Mouse (Mus musculus): ENCODE measurements at regions not wholly inside any gene's neighbourhood (a gene's known extent, or its start where the extent isn't known, plus 50 kb on each side); places are given as distances from the start of the nearest gene placed in this dataset.

DNA sequence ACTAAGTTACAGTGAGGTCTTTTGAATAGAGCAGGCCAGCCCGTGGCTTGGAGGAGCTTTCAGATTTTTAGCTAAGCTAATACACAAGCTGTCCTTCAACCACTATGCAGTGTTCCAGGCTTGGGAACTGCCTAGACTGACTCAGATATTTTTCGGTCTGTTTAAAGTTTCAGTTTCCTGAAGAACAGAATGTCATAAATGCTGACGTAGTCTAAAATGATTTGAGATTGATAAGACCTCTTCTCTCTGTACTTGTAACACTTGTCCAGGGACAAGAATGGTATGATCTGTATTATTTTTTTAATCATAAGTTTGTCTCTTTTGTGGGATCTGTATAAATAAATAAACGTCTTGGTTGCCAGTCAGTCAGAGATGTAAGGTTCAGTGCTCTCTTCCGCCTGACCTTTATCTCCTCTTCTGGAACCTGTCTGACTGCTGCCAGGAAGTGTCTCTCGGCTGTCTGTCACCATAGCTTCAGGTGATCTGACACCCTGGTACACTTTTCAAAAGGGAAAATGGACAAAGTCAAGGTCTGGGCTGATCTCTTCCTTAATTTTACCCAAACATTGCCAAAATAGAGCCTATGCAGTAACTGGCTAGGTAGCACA, 74.3 kb upstream of the Spin1 start:
- Histone ChIP-seq H3K9me3 (ENCODE audit: low read length) (no peaks in the 10 kb centered on the region), H3K27me3 (ENCODE audit: insufficient read depth, low read length) (no peaks in the 10 kb centered on the region), H3K4me3 (ENCODE audit: low read length) (no peak overlapping the region), H3K4me2 (ENCODE audit: low read depth, low read length) (no peak overlapping the region), H3K4me1 (ENCODE audit: insufficient read depth, low read length) (no peaks in the 10 kb centered on the region), H3K36me3 (ENCODE audit: insufficient read depth, low read length) (no peaks in the 10 kb centered on the region), H3K9ac (replicated peaks; ENCODE audit: low read length) (no peak overlapping the region), H3K27ac (no peak overlapping the region)
- TF ChIP-seq CTCF (IDR thresholded peaks at IDR 0.05; ENCODE audit: low read depth) = no peak
- no peak for DNase-seq (ENCODE audit: low spot score)
- WGBS = 88% methylated on average over 6 of the region's 6 CpGs
- no peak for ATAC-seq

DNA sequence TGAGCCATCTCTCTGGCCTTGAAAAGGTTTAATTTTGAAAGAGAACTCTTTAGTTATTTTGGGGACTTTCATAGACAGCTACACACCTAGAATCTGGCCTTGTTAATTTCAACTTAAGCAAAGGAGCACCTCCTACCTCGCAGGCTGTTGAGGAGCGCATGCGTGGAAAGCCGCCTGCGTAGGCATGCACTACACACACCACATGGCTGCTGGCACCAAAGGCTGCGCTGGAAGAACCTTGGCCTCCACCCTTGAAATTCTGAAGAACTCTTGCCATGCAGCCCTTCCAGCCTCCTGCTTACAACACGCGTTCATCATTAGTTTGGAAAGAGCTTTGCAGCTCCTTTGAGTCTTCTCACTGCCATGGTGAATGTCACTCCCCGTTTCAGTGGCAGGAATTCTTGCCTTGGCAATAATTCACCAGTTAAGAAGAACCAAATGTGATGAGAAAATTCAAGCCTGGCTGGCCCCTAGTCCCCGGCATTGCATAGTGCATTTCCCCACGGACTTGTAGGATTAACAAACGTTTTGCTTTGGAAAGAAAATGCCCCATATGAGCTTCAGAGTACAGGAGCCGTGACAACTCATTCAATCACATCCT, 62.7 kb upstream of the Spin1 start:
- no peak for TF ChIP-seq CTCF (IDR thresholded peaks at IDR 0.05; ENCODE audit: low read depth)
- Histone ChIP-seq H3K27ac (no peak overlapping the region), H3K9ac (replicated peaks; ENCODE audit: low read length) (no peak overlapping the region), H3K27me3 (ENCODE audit: insufficient read depth, low read length) (no peaks in the 10 kb centered on the region), H3K4me1 (ENCODE audit: insufficient read depth, low read length) (no peaks in the 10 kb centered on the region), H3K4me2 (ENCODE audit: low read depth, low read length) (no peak overlapping the region), H3K36me3 (ENCODE audit: insufficient read depth, low read length) (no peaks in the 10 kb centered on the region), H3K4me3 (ENCODE audit: low read length) (no peak overlapping the region), H3K9me3 (ENCODE audit: low read length) (no peaks in the 10 kb centered on the region)
- 83% methylated on average over 13 of the region's 13 CpGs for WGBS
- DNase-seq (ENCODE audit: low spot score) (no peak), ATAC-seq (no peak)

DNA sequence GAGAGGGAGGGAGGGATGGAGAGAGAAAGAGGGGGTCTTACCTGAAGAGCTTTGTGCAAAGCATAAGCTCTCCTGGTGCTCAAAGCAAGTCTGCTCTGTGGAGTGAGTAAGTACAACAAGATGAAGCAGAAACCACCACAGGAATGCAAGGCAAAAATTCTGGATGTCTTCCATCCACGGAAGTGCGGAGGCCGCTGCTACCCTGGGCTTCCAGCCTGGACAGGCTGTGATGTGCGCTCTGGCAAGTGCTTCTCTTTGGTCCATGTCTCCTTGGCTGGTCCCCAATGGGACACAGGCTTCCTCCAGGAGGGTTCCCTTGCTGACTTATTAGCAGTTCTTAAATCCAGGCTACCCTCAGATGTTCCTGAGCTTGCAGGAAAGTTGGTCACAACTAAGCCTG, 61.7 kb upstream of the Spin1 start:
- ATAC-seq (no peak), DNase-seq (ENCODE audit: low spot score) (no peak)
- Histone ChIP-seq H3K9ac (replicated peaks; ENCODE audit: low read length) (no peak overlapping the region), H3K27me3 (ENCODE audit: insufficient read depth, low read length) (no peaks in the 10 kb centered on the region), H3K9me3 (ENCODE audit: low read length) (no peaks in the 10 kb centered on the region), H3K4me1 (ENCODE audit: insufficient read depth, low read length) (no peaks in the 10 kb centered on the region), H3K4me3 (ENCODE audit: low read length) (no peak overlapping the region), H3K27ac (no peak overlapping the region), H3K36me3 (ENCODE audit: insufficient read depth, low read length) (no peaks in the 10 kb centered on the region), H3K4me2 (ENCODE audit: low read depth, low read length) (no peak overlapping the region)
- WGBS = 89% methylated on average over 4 of the region's 4 CpGs
- no peak for TF ChIP-seq CTCF (IDR thresholded peaks at IDR 0.05; ENCODE audit: low read depth)

DNA sequence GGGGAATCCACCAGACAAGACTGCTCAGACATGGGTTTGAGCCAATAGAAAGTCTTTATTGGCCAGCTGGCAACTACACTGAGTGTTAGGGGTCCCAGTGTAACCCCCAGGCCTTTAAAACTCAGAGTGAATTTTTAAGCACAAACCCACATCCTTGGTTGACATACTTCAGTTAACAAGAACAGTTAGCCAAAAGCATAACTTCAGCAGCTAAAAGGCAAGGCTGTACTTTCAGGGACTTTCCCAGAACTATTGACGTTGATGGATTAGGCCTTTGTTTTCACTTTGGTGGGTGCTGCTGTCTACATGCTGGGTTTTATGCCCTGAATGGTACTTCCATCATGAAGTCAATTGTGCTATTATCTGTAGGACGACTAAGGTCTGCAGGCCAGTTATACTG, 59.6 kb upstream of the Spin1 start:
- Histone ChIP-seq H3K4me3 (ENCODE audit: low read length) (no peak overlapping the region), H3K36me3 (ENCODE audit: insufficient read depth, low read length) (no peaks in the 10 kb centered on the region), H3K9ac (replicated peaks; ENCODE audit: low read length) (no peak overlapping the region), H3K27ac (no peak overlapping the region), H3K27me3 (ENCODE audit: insufficient read depth, low read length) (no peaks in the 10 kb centered on the region), H3K4me2 (ENCODE audit: low read depth, low read length) (no peak overlapping the region), H3K4me1 (ENCODE audit: insufficient read depth, low read length) (no peaks in the 10 kb centered on the region), H3K9me3 (ENCODE audit: low read length) (no peaks in the 10 kb centered on the region)
- no peak for ATAC-seq
- WGBS = 50% methylated on average over 2 of the region's 2 CpGs
- no peak for DNase-seq (ENCODE audit: low spot score)
- TF ChIP-seq CTCF (IDR thresholded peaks at IDR 0.05; ENCODE audit: low read depth) = no peak

DNA sequence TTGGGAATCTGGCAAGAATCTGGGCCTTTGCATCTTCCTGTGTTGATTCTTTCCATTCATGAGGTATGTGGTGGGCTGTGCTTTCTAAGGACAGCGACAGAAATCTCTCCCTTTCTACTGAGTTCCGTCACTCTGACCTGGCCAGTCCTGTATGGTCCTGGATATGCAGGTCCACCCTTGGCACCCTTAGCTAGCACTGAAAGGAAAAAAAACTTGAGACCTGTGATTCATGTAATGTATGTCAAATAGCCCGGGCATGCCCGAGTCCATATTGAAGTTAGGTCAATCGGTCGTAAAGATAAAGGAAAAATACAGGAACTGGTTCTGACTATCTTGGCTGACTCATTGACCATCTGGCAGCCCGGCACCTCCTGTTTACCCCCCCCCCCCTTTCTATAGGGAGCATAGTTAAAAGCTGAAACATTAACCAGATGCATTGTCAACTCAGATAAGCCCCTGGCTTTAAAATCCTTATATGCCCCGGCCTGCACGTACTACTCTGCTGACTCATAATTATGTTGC, 57.7 kb upstream of the Spin1 start:
- H3K4me1 ChIP-seq (ENCODE audit: insufficient read depth, low read length) = no peaks in the 10 kb centered on the region
- H3K9me3 ChIP-seq (ENCODE audit: low read length) = no peaks in the 10 kb centered on the region
- H3K27ac ChIP-seq = no peak overlapping the region
- TF ChIP-seq CTCF (IDR thresholded peaks at IDR 0.05; ENCODE audit: low read depth) = no peak
- no peaks in the 10 kb centered on the region for H3K27me3 ChIP-seq (ENCODE audit: insufficient read depth, low read length)
- H3K4me3 ChIP-seq (ENCODE audit: low read length) = no peak overlapping the region
- H3K4me2 ChIP-seq (ENCODE audit: low read depth, low read length) = no peak overlapping the region
- H3K36me3 ChIP-seq (ENCODE audit: insufficient read depth, low read length) = no peaks in the 10 kb centered on the region
- no peak for DNase-seq (ENCODE audit: low spot score)
- 96% methylated on average over 9 of the region's 9 CpGs for WGBS
- no peak overlapping the region for H3K9ac ChIP-seq (replicated peaks; ENCODE audit: low read length)
- ATAC-seq = no peak
